In the genomic region with DNA sequence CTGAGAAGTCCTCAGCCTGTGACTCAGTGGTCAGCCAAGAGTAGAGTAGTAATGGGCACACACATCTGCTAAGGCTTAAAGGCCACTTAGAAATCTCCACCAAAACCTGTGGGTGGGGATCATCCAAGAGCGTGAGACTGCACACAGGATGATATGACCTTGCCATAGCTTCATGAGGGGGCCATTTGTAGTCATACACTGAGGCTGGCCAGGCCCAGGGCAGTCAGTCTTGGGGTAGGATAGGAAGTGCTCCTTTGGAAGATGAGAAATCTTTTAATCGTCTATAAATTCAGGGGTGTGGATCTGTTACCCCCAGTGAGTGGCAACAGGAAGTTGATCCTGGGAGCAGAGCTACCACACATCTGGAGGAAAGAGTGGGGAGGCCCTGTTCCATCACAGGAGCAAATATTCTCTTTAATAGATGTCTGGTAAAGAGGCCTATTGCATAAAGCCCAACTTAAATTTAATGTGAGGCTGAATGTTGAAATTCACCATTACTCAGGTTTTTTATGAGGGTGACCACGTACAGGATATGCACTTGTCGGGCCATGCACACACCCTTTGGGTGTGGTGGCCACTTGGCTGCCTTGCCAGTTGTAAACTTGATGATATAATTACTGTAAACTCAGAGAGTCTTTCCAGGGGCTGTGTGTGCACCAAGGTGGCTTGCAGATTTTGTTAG, we compare ENCODE assay signal across 13 mouse cellular contexts.
"Had no signal": no experiment of that assay in that cellular context is flagged by ENCODE, and none has a peak within 500 bp of the region (broad histone marks: within the 10 kb centered on the region; RNA-seq: fewer than 3 reads in every experiment).

No protein-coding gene starts in this region.

- H3K27me3 ChIP-seq: liver, embryonic 12.5 days; lung, embryonic 15.5 days; megakaryocyte, embryonic 14.5 days; midbrain, embryonic 15.5 days; neural tube, embryonic 12.5 days had no signal

- H3K4me2 ChIP-seq: liver, embryonic 12.5 days; lung, embryonic 15.5 days; midbrain, embryonic 11.5 days; midbrain, embryonic 15.5 days; neural tube, embryonic 12.5 days had no signal

- ATAC-seq: liver, embryonic 12.5 days; midbrain, embryonic 15.5 days had no signal

- H3K4me3 ChIP-seq: layer of hippocampus, adult 2 months; limb, embryonic 10.5 days; liver, embryonic 12.5 days; lung, embryonic 15.5 days; megakaryocyte, embryonic 14.5 days; midbrain, embryonic 15.5 days; neural tube, embryonic 12.5 days had no signal

- H3K4me1 ChIP-seq: limb, embryonic 10.5 days; liver, embryonic 12.5 days; megakaryocyte, embryonic 14.5 days; midbrain, embryonic 15.5 days; neural tube, embryonic 12.5 days had no signal

- H3K36me3 ChIP-seq: limb, embryonic 10.5 days; liver, embryonic 12.5 days; lung, embryonic 15.5 days; midbrain, embryonic 15.5 days; neural tube, embryonic 12.5 days had no signal

- H3K9ac ChIP-seq: liver, embryonic 12.5 days; lung, embryonic 15.5 days; midbrain, embryonic 15.5 days; neural tube, embryonic 12.5 days had no signal

- H3K27ac ChIP-seq: layer of hippocampus, adult 2 months; limb, embryonic 10.5 days; liver, embryonic 12.5 days; macrophage; midbrain, embryonic 15.5 days; neural tube, embryonic 12.5 days had no signal

- DNase-seq: lung, postnatal 14 days; right cerebral cortex, postnatal 4 days; thymus, adult 18-20 months; thymus, postnatal 14 days had no signal

- H3K9me3 ChIP-seq: limb, embryonic 10.5 days; liver, embryonic 12.5 days; lung, embryonic 15.5 days; megakaryocyte, embryonic 14.5 days; midbrain, embryonic 15.5 days; neural tube, embryonic 12.5 days had no signal
